Mouse (Mus musculus) kidney, embryonic 14.5 days (tissue): ENCODE data around the gene Trim26. TPM values are rescaled to one million over a fixed set of nuclear protein-coding genes. Genes with fewer than 3 reads are reported as not detected.
"Not testable (repeated sequence)": the region's sequence is repeated elsewhere in the genome, so short reads cannot be mapped to it uniquely, and the experiment has no call there.

ENCODE experiments used
- ATAC-seq: fragments of 200-750 bp; cut with Nextera tagmentation; 2 replicates; pipeline ENCODE4 v1.8.0; 2017; ENCODE audit warnings: moderate number of reproducible peaks, mild to moderate bottlenecking, moderate TSS enrichment, moderate library complexity; ENCODE audit not compliant: low FRiP score, low TSS enrichment
- H3K27ac ChIP-seq: fragments of 300-500 bp; sonication (generic); 2 replicates; pipeline ENCODE4 v1.5.1; 2014; ENCODE audit warnings: low read depth, mild to moderate bottlenecking, low read length, moderate library complexity, mixed read lengths
- H3K27me3 ChIP-seq: fragments of 300-500 bp; sonication (generic); 2 replicates; pipeline ENCODE4 v1.6.1; 2014; ENCODE audit warnings: mild to moderate bottlenecking, low read length; ENCODE audit not compliant: control insufficient read depth, insufficient read depth
- H3K36me3 ChIP-seq: fragments of 300-500 bp; sonication (generic); 2 replicates; pipeline ENCODE4 v1.6.1; 2014; ENCODE audit warnings: low read length, mixed read lengths; ENCODE audit not compliant: control insufficient read depth, insufficient read depth
- H3K4me1 ChIP-seq: fragments of 300-500 bp; sonication (generic); 2 replicates; pipeline ENCODE4 v1.6.1; 2014; ENCODE audit warnings: low read length, mixed read lengths; ENCODE audit not compliant: control insufficient read depth, insufficient read depth
- H3K4me2 ChIP-seq: fragments of 300-500 bp; sonication (generic); replicated peaks from 2 replicates; pipeline ENCODE4 v1.6.1; 2014; ENCODE audit warnings: low read depth, mild to moderate bottlenecking, low read length
- H3K4me3 ChIP-seq: fragments of 300-500 bp; sonication (generic); 2 replicates; pipeline ENCODE4 v1.5.1; 2014; ENCODE audit warnings: mild to moderate bottlenecking, low read length
- H3K9ac ChIP-seq: fragments of 300-500 bp; sonication (generic); 2 replicates; pipeline ENCODE4 v1.6.1; 2014; ENCODE audit warnings: low read depth, mild to moderate bottlenecking, low read length, moderate library complexity
- H3K9me3 ChIP-seq: fragments of 300-500 bp; sonication (generic); 2 replicates; pipeline ENCODE4 v1.6.1; 2016; ENCODE audit warnings: low read length; ENCODE audit not compliant: control insufficient read depth
- WGBS: fragments of 180-500 bp; shearing (Covaris S2); extraction: QIAGEN DNeasy Blood & Tissue Kit; methylation state at CpG from one replicate; pipeline ENCODE4 v1.1.7; 2014; 5-methylcytosine and 5-hydroxymethylcytosine counted together
- polyA plus RNA-seq: library from polyadenylated mRNA; unstranded; fragments of >200 nt; fragmentation: Nextera tagmentation; extraction: Ambion mirVana; gene quantifications from 2 replicates; pipeline ENCODE4 v1.2.1, GENCODE M21; 2014

Gene Trim26
- polyA plus RNA-seq, 1 experiment from 2014 or later = 32.3 TPM

DNA sequence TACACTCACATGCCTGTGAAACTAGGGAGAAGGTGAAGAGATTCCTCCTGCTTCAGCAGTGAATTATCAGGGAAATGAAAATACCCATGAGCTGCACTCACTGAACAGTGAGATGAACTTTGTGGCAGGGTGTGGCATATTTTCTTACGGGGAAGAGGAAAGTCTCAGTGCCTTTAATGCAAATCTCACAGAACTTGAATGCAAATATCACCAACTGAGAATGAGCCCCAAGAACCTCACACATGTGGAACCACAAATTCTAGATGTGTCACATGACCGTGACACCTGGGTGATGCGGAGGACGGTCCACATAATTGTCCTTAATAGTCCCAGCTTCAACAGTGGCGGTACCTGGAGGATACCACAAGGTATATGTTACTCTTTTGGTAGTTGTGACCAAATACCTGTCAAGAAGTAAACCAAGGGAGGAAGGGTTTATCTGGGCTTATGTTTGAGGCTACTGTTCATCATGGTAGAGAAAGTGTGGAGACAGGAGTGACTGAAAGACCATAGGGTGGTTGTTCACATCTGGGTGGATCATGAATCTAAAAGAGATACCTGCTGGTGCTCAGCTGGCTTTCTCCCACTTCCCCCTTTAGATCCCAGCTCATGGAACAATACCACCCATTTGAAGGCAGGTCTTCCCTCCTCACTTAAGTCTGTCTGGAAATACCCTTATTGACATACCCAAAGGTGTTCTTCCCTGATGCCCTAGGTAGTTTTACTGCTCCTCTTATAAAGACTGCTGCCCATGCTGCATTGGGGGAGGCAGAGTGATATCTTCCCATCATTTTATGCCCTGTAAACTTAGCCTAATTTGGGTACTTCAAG, 53.4 kb downstream of the Trim26 start, which contains the start of gene Trim40:
Gene Trim40 (minus strand): TSS at position 51 of the 831 bp plus-strand sequence.
- WGBS = 81% methylated on average over 5 of the region's 5 CpGs
- Histone ChIP-seq H3K27me3 (no peaks in the 10 kb centered on the region), H3K4me2 (no peak within 1 kb of the TSS), H3K9me3 (no peaks in the 10 kb centered on the region), H3K27ac (no peak within 1 kb of the TSS), H3K36me3 (no peaks in the 10 kb centered on the region), H3K4me3 (no peak within 1 kb of the TSS), H3K4me1 (no peaks in the 10 kb centered on the region), H3K9ac (no peak within 1 kb of the TSS)
- ATAC-seq = no peak

DNA sequence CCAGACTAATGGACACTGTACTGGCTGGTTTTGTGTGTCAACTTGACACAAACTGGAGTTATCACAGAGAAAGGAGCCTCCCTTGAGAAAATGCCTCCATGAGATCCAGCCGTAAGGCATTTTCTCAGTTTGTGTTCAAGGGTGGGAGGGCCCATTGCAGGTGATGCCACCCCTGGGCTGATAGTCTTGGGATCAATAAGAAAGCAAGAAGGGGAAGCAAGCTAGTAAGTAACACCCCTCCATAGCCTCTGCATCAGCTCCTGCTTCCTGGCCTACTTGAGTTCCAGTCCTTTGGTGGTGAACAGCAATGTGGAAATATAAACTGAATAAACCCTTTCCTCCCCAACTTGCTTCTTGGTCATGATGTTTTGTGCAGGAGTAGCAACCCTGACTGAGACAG, 54.6 kb downstream of the Trim26 start:
- H3K27me3 ChIP-seq, H3K9ac ChIP-seq, ATAC-seq, H3K4me3 ChIP-seq, H3K9me3 ChIP-seq, H3K36me3 ChIP-seq, H3K4me1 ChIP-seq, H3K27ac ChIP-seq, H3K4me2 ChIP-seq: not testable (repeated sequence)
- 77% methylated on average over 1 of the region's 1 CpGs for WGBS

DNA sequence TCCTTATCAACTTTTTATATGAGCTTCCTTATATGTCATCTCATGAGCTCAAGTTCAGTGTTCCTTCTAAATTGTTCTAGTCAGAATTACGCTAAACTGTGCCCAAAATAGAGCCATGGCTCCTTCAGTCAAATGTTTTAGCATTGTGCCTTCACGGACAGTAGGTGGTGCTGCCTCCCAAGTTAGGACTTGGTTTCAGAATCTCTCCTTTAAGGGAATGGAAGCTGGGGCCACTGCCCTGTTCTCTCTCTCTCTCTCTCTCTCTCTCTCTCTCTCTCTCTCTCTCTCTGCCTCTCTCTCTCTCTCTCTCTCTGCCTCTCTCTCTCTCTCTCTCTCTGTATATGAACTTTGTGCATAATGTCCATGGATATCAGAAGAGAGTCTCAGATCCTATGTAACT, 55.4 kb downstream of the Trim26 start:
- no peak for ATAC-seq
- no peaks in the 10 kb centered on the region for H3K9me3 ChIP-seq
- no peaks in the 10 kb centered on the region for H3K4me1 ChIP-seq
- H3K9ac ChIP-seq = no peak overlapping the region
- no peak overlapping the region for H3K4me2 ChIP-seq
- no peak overlapping the region for H3K4me3 ChIP-seq
- no peaks in the 10 kb centered on the region for H3K36me3 ChIP-seq
- H3K27ac ChIP-seq = no peak overlapping the region
- H3K27me3 ChIP-seq = no peaks in the 10 kb centered on the region
- 11% methylated on average over 2 of the region's 2 CpGs for WGBS

DNA sequence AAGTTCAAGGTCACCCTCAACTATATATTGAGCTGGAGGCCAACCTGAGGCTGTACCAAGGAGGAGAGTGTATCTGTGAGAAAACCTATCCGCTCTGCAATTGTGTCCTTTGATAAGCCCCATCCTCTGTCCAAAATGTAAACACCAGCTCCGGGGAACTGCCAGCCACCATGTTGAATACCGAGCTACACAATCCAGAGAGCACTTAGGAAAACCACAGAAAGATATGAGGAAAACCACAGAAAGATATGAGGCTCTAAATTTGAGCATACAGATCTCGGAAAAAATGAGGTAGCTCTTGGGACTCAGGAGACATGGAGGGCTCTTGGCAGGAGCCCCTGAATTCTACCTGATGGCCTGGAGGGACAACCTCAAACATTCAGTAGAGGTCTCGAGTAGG, 56.5 kb downstream of the Trim26 start:
- Histone ChIP-seq H3K4me3 (no peak overlapping the region), H3K27ac (no peak overlapping the region), H3K9ac (no peak overlapping the region), H3K4me2 (no peak overlapping the region), H3K9me3 (no peaks in the 10 kb centered on the region), H3K27me3 (no peaks in the 10 kb centered on the region), H3K36me3 (no peaks in the 10 kb centered on the region), H3K4me1 (no peaks in the 10 kb centered on the region)
- no peak for ATAC-seq
- 82% methylated on average over 5 of the region's 5 CpGs for WGBS

DNA sequence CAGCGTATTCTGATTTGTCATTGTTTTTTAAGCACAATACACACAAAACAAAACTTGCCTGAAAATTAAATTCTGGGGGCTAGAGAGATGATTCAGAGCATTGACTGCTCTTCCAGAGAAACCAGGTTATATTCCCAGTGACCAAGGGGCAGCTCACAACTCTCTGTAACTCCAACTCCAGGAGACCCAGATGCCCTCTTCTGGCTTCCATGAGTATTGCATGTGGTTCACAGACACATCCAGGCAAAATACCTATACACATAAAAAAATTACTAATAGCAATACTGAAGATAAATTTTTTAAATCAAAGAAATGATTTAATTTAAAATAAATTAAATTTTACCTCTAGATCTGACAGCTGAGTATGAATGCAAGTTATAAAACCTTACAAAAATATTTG, 59.6 kb downstream of the Trim26 start:
- Histone ChIP-seq H3K27me3 (no peaks in the 10 kb centered on the region), H3K4me2 (no peak overlapping the region), H3K4me3 (no peak overlapping the region), H3K36me3 (no peaks in the 10 kb centered on the region), H3K4me1 (no peaks in the 10 kb centered on the region), H3K27ac (no peak overlapping the region), H3K9me3 (no peaks in the 10 kb centered on the region), H3K9ac (no peak overlapping the region)
- no peak for ATAC-seq
- 88% methylated on average over 1 of the region's 1 CpGs for WGBS

DNA sequence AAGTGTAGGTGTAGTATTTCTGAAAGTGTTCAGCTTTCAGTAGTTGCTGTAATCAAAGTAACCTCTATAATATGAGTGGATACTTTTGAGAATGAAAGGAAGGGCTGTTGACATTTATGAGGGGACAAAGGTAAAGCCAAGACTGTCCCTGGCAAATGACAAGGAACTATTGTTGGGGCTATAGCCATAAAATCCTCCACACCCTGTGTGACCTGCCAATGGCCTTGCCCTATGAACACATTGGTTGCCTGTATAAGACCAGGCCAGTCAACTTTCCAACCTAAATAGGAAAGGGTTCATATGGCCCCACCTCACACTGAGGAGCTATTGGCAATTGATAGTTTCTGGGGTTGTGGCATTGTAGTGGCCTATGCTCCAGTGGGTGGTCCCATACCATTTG, 60.1 kb downstream of the Trim26 start:
- Histone ChIP-seq H3K27ac (no peak overlapping the region), H3K9me3 (no peaks in the 10 kb centered on the region), H3K9ac (no peak overlapping the region), H3K4me1 (no peaks in the 10 kb centered on the region), H3K36me3 (no peaks in the 10 kb centered on the region), H3K27me3 (no peaks in the 10 kb centered on the region), H3K4me2 (no peak overlapping the region), H3K4me3 (no peak overlapping the region)
- no peak for ATAC-seq

DNA sequence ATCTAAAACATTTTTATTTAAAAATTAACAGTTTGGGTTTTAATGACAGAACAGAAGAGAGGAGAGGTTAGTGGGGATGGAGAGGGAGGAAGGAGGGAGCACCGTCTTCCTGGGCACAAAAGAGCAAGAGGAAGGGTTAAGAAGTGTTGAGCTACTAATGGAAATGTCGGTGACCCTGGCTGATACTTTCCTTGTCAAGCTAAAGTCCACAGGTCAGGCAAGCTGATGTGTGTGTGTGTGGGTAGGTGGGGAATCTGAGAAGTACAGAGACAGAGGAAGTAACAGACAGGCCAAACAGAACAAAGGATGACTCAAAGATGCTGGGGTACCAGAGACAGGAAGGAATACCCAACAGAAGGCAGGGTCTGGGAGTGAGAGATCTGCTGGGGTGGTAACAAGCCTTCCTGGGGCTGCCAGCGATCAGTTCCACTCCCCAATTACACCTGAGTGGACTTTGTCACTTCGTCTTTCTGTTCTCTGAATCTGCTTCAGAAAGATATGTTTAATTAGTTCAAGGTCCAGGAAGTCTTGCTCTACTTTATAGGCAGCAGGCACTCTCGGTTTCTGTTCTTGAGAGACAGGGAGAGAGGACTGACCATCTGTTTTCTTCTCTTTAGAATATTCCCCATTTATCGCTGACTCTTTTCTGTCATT, 60.7 kb downstream of the Trim26 start, which contains the start of gene Trim31:
Gene Trim31 (plus strand): TSS at position 567 of the 654 bp plus-strand sequence.
- Histone ChIP-seq H3K9me3 (no peaks in the 10 kb centered on the region), H3K4me2 (no peak within 1 kb of the TSS), H3K36me3 (no peaks in the 10 kb centered on the region), H3K27me3 (no peaks in the 10 kb centered on the region), H3K4me1 (no peaks in the 10 kb centered on the region), H3K9ac (no peak within 1 kb of the TSS), H3K4me3 (no peak within 1 kb of the TSS), H3K27ac (no peak within 1 kb of the TSS)
- ATAC-seq = no peak
- WGBS = 63% methylated on average over 6 of the region's 6 CpGs

DNA sequence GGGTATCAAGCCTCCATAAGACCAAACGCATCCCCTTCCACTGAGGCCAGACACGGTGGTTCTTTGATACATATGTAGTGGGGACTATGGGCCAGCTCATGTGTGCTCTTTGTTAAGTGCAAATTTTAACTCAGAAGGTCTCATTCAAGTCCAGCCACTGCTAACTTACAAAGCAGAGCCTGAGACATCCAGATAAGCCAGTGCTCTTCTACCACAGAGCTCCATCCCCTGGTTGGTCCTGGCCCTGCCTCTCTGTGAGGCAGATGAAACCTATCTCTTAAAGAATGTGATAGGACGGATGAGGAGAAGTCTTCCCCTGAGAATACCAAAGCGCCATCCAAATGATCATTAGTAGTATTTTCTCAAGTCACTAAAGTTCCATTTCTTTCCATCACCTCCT, 62.4 kb downstream of the Trim26 start:
- H3K4me1 ChIP-seq = no peaks in the 10 kb centered on the region
- H3K27ac ChIP-seq = no peak overlapping the region
- H3K36me3 ChIP-seq = no peaks in the 10 kb centered on the region
- no peak overlapping the region for H3K9ac ChIP-seq
- H3K9me3 ChIP-seq = no peaks in the 10 kb centered on the region
- no peak overlapping the region for H3K4me2 ChIP-seq
- WGBS = 88% methylated on average over 4 of the region's 4 CpGs
- no peak for ATAC-seq
- no peaks in the 10 kb centered on the region for H3K27me3 ChIP-seq
- no peak overlapping the region for H3K4me3 ChIP-seq

DNA sequence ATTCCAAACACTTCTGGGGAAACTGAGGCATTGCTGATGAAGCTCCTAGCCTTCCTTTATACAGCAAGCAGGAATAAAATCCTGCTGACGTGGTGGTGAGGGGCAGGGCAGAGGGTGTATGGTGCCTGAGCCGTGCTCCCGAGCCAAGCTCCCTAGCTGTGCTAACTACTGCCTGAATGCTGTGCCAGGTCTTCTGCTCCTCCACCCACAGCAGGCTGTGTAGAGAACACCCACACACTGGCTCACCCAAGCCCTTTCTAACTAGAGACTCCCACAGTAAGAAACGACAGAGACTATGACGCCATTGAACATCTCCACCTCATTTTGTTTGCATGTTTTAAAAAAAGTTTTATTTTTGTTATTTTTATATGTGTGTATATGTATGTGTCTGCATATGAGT, 63.1 kb downstream of the Trim26 start:
- Histone ChIP-seq H3K9me3 (no peaks in the 10 kb centered on the region), H3K27ac (no peak overlapping the region), H3K4me2 (no peak overlapping the region), H3K9ac (no peak overlapping the region), H3K4me1 (no peaks in the 10 kb centered on the region), H3K27me3 (no peaks in the 10 kb centered on the region), H3K4me3 (no peak overlapping the region), H3K36me3 (no peaks in the 10 kb centered on the region)
- no peak for ATAC-seq
- WGBS = 87% methylated on average over 5 of the region's 5 CpGs
